Mouse (Mus musculus) cerebral cortex, adult 2 months (tissue): Measurements from ENCODE around the gene Rbm4b.

Source experiments
- WGBS: fragments of 180-500 bp; shearing (Covaris S2); methylation state at CpG from one replicate; pipeline ENCODE4 v1.1.7; 2018; 5-methylcytosine and 5-hydroxymethylcytosine counted together

Rbm4b gene

GRCm38 (mm10) chr19:4756193-4756911 is at the start of gene Rbm4b:
TSS of gene Rbm4b (plus strand) at chr19:4756497.
- WGBS, result under 1% methylated on average over 65 of the region's 65 CpGs

- WGBS, result 39% methylated on average over 10 of the region's 10 CpGs
Measured at GRCm38 (mm10) chr19:4708765-4709164, 47.5 kb upstream of the Rbm4b start.

- 22% methylated on average over 13 of the region's 13 CpGs for WGBS
Measured at GRCm38 (mm10) chr19:4711098-4711600, 45.1 kb upstream of the Rbm4b start, which contains the start of gene Sptbn2. TSS of gene Sptbn2 (plus strand) at chr19:4711167.

GRCm38 (mm10) chr19:4711601-4712155 is 44.6 kb upstream of the Rbm4b start:
- WGBS, result under 1% methylated on average over 63 of the region's 65 CpGs

GRCm38 (mm10) chr19:4712156-4712780 is 44.0 kb upstream of the Rbm4b start:
- WGBS, result 2% methylated on average over 60 of the region's 60 CpGs

- WGBS, result 22% methylated on average over 13 of the region's 13 CpGs
Measured at GRCm38 (mm10) chr19:4712781-4713526, 43.3 kb upstream of the Rbm4b start.

- 37% methylated on average over 3 of the region's 3 CpGs for WGBS
Measured at GRCm38 (mm10) chr19:4713886-4714285, 42.4 kb upstream of the Rbm4b start.

- 90% methylated on average over 14 of the region's 14 CpGs for WGBS
Measured at GRCm38 (mm10) chr19:4716756-4717155, 39.5 kb upstream of the Rbm4b start.

- WGBS, result 93% methylated on average over 2 of the region's 2 CpGs
Measured at GRCm38 (mm10) chr19:4717281-4717680, 39.0 kb upstream of the Rbm4b start.

- WGBS, result 32% methylated on average over 11 of the region's 12 CpGs
Measured at GRCm38 (mm10) chr19:4718716-4719115, 37.6 kb upstream of the Rbm4b start.

GRCm38 (mm10) chr19:4719351-4719764 is 36.9 kb upstream of the Rbm4b start:
- 18% methylated on average over 5 of the region's 5 CpGs for WGBS

GRCm38 (mm10) chr19:4720112-4720511 is 36.2 kb upstream of the Rbm4b start:
- WGBS, result 65% methylated on average over 15 of the region's 15 CpGs

- 26% methylated on average over 11 of the region's 11 CpGs for WGBS
Measured at GRCm38 (mm10) chr19:4720671-4721244, 35.5 kb upstream of the Rbm4b start.

GRCm38 (mm10) chr19:4729186-4729585 is 27.1 kb upstream of the Rbm4b start:
- WGBS, result 85% methylated on average over 9 of the region's 9 CpGs

- WGBS, result 48% methylated on average over 3 of the region's 3 CpGs
Measured at GRCm38 (mm10) chr19:4733052-4733451, 23.2 kb upstream of the Rbm4b start.

- 76% methylated on average over 13 of the region's 13 CpGs for WGBS
Measured at GRCm38 (mm10) chr19:4737866-4738265, 18.4 kb upstream of the Rbm4b start.

- 87% methylated on average over 11 of the region's 11 CpGs for WGBS
Measured at GRCm38 (mm10) chr19:4739053-4739452, 17.2 kb upstream of the Rbm4b start.

- 86% methylated on average over 5 of the region's 5 CpGs for WGBS
Measured at GRCm38 (mm10) chr19:4739762-4740161, 16.5 kb upstream of the Rbm4b start.

- WGBS, result 65% methylated on average over 10 of the region's 10 CpGs
Measured at GRCm38 (mm10) chr19:4741482-4741881, 14.8 kb upstream of the Rbm4b start.

- 88% methylated on average over 6 of the region's 6 CpGs for WGBS
Measured at GRCm38 (mm10) chr19:4742229-4742628, 14.1 kb upstream of the Rbm4b start.

- 37% methylated on average over 5 of the region's 5 CpGs for WGBS
Measured at GRCm38 (mm10) chr19:4743524-4743923, 12.8 kb upstream of the Rbm4b start.

GRCm38 (mm10) chr19:4744026-4744425 is 12.3 kb upstream of the Rbm4b start:
- 51% methylated on average over 14 of the region's 14 CpGs for WGBS
